Mouse (Mus musculus) lung, postnatal 25 days (tissue): ENCODE results near the gene Rerg.

Experiments
- DNase-seq: peaks from one replicate; pipeline ENCODE4 v3.0.0; 2022; ENCODE audit warnings: low spot score

The Rerg gene

GRCm38 (mm10) chr6:137131349-137131748 is 38.9 kb downstream of the Rerg start:
- DNase-seq: no peak

- no peak for DNase-seq
Measured at GRCm38 (mm10) chr6:137126861-137127260, 43.4 kb downstream of the Rerg start.

- DNase-seq: no peak
Measured at GRCm38 (mm10) chr6:137126224-137126623, 44.1 kb downstream of the Rerg start.

GRCm38 (mm10) chr6:137125433-137125832 is 44.9 kb downstream of the Rerg start:
- DNase-seq: no peak

GRCm38 (mm10) chr6:137125006-137125405 is 45.3 kb downstream of the Rerg start:
- DNase-seq: no peak

GRCm38 (mm10) chr6:137116849-137117473 is 53.3 kb downstream of the Rerg start:
- no peak for DNase-seq

GRCm38 (mm10) chr6:137114859-137115258 is 55.4 kb downstream of the Rerg start:
- DNase-seq: no peak

DNA sequence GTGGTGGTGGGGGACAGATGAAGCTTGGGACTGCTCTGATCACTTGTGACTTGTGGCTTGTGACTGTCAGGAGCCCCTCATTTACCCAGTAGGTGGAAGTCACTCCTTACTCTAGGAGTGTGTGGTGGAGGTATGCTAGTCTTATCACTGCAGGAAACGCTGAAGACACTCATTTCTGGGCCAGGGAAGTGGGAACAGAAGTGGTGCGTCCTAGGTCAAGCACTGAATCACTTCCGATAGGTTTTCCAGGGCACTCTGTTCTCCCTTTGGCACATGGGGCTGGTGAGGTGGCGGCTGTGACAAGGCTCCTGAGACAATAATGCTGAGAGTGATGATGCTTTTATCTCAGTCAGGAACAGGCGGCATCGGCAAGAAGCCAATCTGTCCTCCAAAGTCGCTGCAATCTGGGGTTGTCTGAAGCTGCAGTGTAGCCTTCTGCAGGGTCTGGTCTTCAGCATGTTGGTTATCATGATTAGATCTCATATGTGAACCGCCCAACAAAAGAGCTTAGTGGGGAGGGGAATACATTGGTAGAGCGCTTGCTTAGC is 59.0 kb downstream of the Rerg start:
- DNase-seq: no peak

GRCm38 (mm10) chr6:137110778-137111174 is 59.5 kb downstream of the Rerg start:
- no peak for DNase-seq

DNA sequence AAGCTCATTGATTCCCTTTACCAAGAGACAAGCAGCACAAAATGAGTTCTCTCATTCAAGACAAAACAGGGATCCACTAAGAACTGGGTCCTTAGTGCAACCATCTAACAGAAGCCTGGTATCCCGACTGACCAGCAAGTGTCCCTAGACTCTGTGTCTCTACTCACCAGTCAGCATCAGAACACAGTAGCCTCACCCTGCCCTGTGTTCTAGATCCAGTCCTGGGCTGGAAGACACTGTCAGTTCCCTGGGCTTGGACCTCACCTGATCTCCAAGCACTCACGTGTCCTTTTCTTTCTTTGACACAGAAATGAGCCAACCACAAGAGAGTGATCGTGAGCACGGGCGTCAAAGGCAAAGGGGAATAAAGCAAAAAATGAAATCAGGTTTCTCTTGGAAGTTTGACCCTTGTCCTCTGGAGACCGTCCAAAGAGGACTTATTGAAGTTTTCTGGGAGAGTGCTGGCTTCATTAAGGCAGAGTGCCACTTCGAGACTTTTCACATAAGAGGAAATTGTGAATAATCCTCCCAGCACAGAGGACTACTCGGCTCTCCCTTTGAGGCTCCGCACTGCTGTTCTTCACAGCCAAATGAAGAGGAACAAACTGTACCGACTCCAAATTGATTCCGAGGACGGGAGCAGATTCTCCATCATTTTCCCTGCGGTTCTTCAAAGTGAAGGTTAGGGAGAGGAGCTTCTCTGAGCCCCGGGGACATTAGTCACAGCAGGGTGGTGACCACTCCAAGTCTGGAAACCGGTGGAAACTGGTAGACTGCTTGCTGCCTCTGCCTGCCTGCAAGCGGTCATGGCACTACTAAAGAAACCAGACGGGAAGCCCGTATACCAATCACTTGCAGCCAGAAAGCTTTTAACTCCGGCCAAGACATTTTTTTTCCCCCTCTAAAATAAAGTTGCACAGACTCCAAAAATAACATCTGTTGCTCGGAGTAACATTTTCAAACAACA is 60.2 kb downstream of the Rerg start:
- DNase-seq: peak; percentile 50

- DNase-seq: peak; percentile 12
Measured at GRCm38 (mm10) chr6:137105285-137105684, 65.0 kb downstream of the Rerg start.

- DNase-seq: no peak
Measured at GRCm38 (mm10) chr6:137102662-137103179, 67.6 kb downstream of the Rerg start.

GRCm38 (mm10) chr6:137101886-137102661 is 68.2 kb downstream of the Rerg start:
- no peak for DNase-seq

- peak; percentile 30 for DNase-seq
Measured at GRCm38 (mm10) chr6:137100259-137100658, 70.0 kb downstream of the Rerg start.

DNA sequence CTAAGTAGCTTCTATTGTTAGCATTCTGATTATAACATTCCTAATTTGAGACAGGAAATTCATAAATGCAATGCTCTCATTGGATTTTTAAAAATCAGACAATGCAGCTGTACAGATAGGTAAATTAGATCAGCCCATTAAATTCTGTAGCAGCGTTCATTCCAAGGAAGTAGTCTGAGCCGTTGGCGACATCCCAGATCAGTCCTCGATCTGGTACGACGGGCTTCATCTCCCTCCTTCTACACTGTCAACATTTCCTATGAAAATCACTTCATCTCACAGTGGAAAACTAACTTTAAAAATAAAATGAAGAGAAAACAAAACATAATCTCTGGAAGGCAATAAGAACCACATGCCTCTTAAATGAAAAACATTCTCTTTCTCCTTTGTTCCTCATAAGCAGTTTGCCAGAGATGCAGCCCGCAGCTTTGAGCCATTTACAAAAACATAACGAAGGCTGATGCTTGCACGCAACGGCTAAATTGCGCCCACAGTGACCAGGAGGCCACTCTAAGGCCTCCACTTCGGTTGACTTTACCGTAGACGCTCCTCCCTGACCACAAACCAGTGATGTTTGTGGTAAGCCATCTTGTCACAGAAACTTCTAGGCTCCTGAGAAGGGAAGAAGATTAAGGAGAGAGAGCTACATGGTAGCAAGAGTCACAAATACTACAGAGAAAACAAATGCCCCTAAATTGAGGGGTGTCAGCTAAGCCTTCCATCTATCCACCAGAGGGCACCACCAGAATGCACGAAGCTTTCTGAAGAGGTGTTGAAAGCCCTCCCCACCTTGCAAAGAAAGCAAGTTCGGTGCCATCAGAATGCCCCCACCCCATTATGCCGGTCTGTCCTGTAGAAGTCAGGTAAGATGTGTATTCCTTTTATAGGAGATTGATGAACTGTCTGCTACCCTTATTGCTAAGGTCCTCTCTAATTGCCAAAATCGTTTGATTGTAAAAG is 71.8 kb downstream of the Rerg start:
- DNase-seq: peak; percentile 57

DNA sequence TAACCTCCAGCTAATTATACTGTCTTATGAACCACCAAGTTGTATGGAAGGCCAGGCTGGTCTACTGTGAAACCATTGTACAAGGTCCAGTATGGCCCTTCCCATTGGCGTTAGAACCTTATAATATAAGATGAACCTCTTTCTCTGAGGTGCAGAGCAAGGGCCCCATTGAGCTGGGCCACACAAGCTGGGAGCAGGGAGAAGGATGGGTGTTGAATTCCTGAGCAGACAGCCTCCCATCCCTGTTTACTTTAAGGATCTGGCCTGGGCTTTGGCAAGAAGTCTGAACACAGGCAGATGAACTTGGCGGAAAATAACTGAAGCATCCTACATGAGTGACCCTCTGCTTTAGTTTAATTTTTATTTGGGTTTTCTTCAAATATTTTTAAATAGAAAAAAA is 75.8 kb downstream of the Rerg start:
- no peak for DNase-seq

- DNase-seq: no peak
Measured at GRCm38 (mm10) chr6:137088469-137088868, 81.8 kb downstream of the Rerg start.

- no peak for DNase-seq
Measured at GRCm38 (mm10) chr6:137087956-137088355, 82.3 kb downstream of the Rerg start.

DNA sequence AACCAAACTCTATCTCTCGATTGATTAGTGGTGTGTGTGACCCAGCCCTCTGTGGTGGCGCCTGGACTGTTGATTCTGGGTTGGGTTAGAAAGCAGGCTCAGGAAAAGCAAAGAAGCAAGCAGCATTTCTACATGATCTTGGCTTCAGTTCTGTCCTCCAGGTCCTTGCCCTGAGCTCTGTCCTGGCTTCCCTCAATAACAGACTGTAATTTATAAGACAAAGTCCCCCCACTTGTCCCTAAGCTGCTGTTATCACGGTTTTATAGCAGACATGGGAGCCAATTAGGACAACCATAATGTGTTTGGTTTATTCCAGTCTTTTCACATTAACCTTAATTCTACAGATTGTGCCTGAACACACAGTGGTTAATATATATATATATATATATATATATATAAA is 82.8 kb downstream of the Rerg start:
- no peak for DNase-seq

DNA sequence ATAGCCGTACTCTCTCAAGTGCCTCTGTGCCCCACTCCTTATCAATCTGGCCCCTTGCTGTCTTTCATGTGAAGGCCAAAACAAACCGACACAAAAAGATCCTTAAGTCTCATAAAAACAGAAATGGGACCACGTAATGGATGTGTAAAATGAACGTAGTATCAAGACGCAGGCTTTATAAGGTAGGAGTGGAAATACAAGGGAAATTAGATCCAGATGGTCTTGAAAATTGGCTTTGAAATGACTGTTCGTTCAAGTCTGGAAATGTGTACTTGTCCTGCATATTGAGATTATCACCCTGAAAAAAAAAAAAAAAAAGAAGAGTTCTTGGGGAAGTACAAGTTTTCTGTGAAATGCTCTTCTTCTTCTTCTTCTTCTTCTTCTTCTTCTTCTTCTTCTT is 90.6 kb downstream of the Rerg start:
- no peak for DNase-seq

DNA sequence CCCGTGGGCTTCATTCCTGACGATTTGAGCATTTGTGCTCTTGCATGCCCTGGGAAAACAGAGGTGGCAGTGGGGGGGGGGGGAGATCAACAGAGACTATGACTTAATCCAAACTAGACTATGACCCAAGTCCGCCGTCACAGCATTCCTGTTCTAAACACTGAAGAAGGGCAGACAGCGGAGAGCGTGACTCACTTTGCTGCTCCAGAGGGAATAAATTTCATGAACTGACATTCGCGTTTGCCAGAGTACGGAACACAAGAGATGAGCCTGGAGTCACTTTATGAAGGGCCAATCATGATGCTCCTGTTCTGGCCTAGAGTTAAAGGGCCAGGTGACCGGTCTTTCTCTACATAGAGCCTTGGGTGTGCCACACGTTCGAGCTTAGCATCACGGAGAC is 93.6 kb downstream of the Rerg start:
- no peak for DNase-seq
